Mouse (Mus musculus) thymus, adult 2 months (tissue): ENCODE measurements around the gene Cnn2. TPM values are rescaled to one million over a fixed set of nuclear protein-coding genes. Genes with fewer than 3 reads are reported as not detected.

ENCODE experiments used
- DNase-seq: peaks from one replicate; pipeline ENCODE4 v3.0.0; 2021
- H3K27ac ChIP-seq: fragments of 200-500 bp; 2 replicates; pipeline ENCODE4 v1.5.1; 2012; ENCODE audit warnings: low read length, control low read depth; ENCODE audit not compliant: control insufficient read depth, insufficient read depth
- H3K27me3 ChIP-seq: fragments of 200-500 bp; 2 replicates; pipeline ENCODE4 v1.6.1; 2012; ENCODE audit warnings: mild to moderate bottlenecking, low read length, moderate library complexity, mixed read lengths; ENCODE audit not compliant: control insufficient read depth, insufficient read depth
- H3K36me3 ChIP-seq: fragments of 200-500 bp; 2 replicates; pipeline ENCODE4 v1.6.1; 2012; ENCODE audit warnings: mild to moderate bottlenecking, low read length, moderate library complexity; ENCODE audit not compliant: control insufficient read depth, insufficient read depth
- H3K4me1 ChIP-seq: fragments of 200-500 bp; replicated peaks from 2 replicates; pipeline ENCODE4 v1.6.1; 2012; ENCODE audit warnings: low read length; ENCODE audit not compliant: control insufficient read depth, insufficient read depth
- H3K4me3 ChIP-seq: fragments of 200-500 bp; 2 replicates; pipeline ENCODE4 v1.5.1; 2012; ENCODE audit warnings: mild to moderate bottlenecking, low read length, control low read depth, moderate library complexity; ENCODE audit not compliant: control insufficient read depth, insufficient read depth
- CTCF ChIP-seq: fragments of 200-500 bp; IDR thresholded peaks from 2 replicates; pipeline ENCODE4 v1.5.1; 2012; ENCODE audit warnings: mild to moderate bottlenecking, control low read depth, low read length, moderate library complexity, borderline replicate concordance; ENCODE audit not compliant: control insufficient read depth, poor library complexity, insufficient read depth; ENCODE audit errors: extremely low read depth
- POLR2A ChIP-seq: fragments of 200-500 bp; IDR thresholded peaks from 2 replicates; pipeline ENCODE4 v1.6.1; 2012; ENCODE audit warnings: mild to moderate bottlenecking, low read length, control low read depth, moderate library complexity; ENCODE audit not compliant: control insufficient read depth, poor library complexity, insufficient read depth; ENCODE audit errors: extremely low read depth
- WGBS: fragments of 180-500 bp; shearing (Covaris S2); methylation state at CpG from one replicate; pipeline ENCODE4 v1.1.7; 2018; 5-methylcytosine and 5-hydroxymethylcytosine counted together
- polyA plus RNA-seq: library from polyadenylated mRNA; depleted of rRNA; stranded (reverse); fragments of >200 nt; gene quantifications from 2 replicates; pipeline ENCODE4 v1.2.3, GENCODE M21; 2012

The Cnn2 gene
- polyA plus RNA-seq, 1 experiment, result 245 TPM

DNA sequence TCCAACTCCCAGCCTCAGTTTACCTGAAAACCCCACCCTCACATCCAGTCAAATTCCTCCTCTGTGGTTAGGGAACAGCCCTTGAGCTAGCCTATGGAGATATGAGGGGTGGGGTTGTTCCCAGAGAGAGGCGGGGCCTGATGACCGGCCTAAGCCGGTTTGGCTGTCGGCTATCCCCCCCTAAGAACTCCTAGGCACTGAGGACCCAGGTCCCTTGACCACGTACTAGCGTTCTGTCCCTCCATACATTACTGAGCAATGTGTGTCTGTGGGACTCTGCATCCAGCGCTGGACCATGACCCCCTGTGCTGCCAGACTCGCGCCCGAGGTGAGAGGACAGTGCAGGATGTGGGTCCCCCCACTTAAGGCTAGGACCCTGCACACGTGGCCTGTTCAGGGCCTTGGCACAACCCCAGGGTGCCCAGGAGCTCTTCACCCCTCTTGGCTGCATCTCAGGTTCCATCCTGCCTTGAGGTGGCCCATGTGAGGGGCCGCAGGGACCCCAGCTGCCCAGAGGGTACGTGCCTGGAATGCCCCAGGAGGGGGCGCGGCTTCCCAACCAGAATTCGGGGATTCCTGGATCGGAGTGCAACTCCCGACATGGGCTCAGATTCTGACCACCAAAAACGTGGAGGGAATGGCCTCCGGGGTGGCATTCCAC, 31.2 kb downstream of the Cnn2 start:
- Histone ChIP-seq H3K36me3 (peaks cover 56% of the 10 kb centered on the region), H3K4me1 (peaks cover 66% of the 10 kb centered on the region), H3K27me3 (no peaks in the 10 kb centered on the region), H3K4me3 (peak overlapping the region; percentile 65; the same call in 1 of the 2 replicates), H3K27ac (peak overlapping the region; percentile 84)
- WGBS, result 91% methylated on average over 20 of the region's 20 CpGs
- DNase-seq, result peak; percentile 18
- TF ChIP-seq CTCF (no peak), POLR2A (no peak)

GRCm38 (mm10) chr10:80020191-80020590, 31.8 kb downstream of the Cnn2 start:
- Histone ChIP-seq H3K4me1 (peaks cover 70% of the 10 kb centered on the region), H3K27me3 (no peaks in the 10 kb centered on the region), H3K36me3 (peaks cover 62% of the 10 kb centered on the region), H3K27ac (0 out of 2 replicates have a peak overlapping the region, but pooled peaks have one; percentile 84), H3K4me3 (no peak overlapping the region)
- TF ChIP-seq POLR2A, result no peak
- DNase-seq, result no peak
- WGBS, result 81% methylated on average over 11 of the region's 11 CpGs

GRCm38 (mm10) chr10:80020603-80021319, 32.4 kb downstream of the Cnn2 start:
- Histone ChIP-seq H3K36me3 (peaks cover 67% of the 10 kb centered on the region), H3K4me3 (no peak overlapping the region), H3K27me3 (no peaks in the 10 kb centered on the region), H3K4me1 (peaks cover 70% of the 10 kb centered on the region), H3K27ac (peak overlapping the region; percentile 88)
- WGBS, result 88% methylated on average over 18 of the region's 18 CpGs
- TF ChIP-seq CTCF (0 out of 2 replicates have a peak, but pooled peaks have one; percentile 10), POLR2A (no peak)
- peak; percentile 24 for DNase-seq

DNA sequence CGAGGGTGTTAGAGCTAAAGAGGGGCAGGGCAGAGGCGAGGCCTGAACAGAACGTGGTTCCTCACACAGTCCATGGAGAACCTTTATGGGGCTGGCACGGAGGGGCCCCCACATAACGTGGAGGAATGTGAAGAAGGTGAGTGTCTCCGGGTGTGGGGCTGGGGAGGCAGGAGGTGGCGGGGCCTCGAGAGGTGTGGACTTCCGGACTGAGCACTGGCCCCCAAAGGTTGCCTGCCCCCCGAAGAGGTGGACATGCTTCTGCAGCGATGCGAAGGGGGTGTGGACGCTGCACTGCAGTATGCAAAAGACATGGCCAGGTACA, 32.9 kb downstream of the Cnn2 start:
- Histone ChIP-seq H3K27ac (peak overlapping the region; percentile 88), H3K4me3 (no peak overlapping the region), H3K4me1 (peaks cover 66% of the 10 kb centered on the region), H3K27me3 (no peaks in the 10 kb centered on the region), H3K36me3 (peaks cover 73% of the 10 kb centered on the region)
- no peak for TF ChIP-seq POLR2A
- TF ChIP-seq CTCF, result no peak
- DNase-seq, result peak; percentile 18
- 79% methylated on average over 13 of the region's 13 CpGs for WGBS

GRCm38 (mm10) chr10:80022164-80022563, 33.8 kb downstream of the Cnn2 start:
- H3K27me3 ChIP-seq, result no peaks in the 10 kb centered on the region
- H3K27ac ChIP-seq, result peak overlapping the region; percentile 88
- H3K36me3 ChIP-seq, result peaks cover 81% of the 10 kb centered on the region
- TF ChIP-seq CTCF (no peak), POLR2A (no peak)
- 6% methylated on average over 12 of the region's 12 CpGs for WGBS
- H3K4me1 ChIP-seq, result peaks cover 65% of the 10 kb centered on the region
- peak overlapping the region; percentile 5 for H3K4me3 ChIP-seq
- DNase-seq, result peak; percentile 55

DNA sequence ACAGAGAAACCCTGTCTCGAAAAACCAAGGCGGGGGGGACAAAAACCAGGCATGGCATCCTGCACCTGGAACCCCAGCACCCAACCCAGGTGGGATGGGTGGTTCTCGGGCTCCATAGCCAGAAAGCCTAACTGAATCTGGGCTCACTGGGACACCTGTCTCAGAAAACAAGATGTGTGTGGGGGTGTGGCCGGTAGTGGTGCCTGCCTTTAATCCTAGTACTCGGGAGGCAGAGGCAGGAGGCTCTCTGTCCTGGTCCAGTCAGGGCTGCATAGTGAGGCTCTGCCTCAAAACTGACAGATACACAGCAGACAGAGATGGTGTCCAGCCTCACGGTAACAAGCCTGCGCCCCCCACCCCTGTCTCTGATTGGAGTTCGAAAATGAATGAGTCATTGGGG, 34.4 kb downstream of the Cnn2 start:
- Histone ChIP-seq H3K27ac (peak overlapping the region; percentile 88), H3K36me3 (peaks cover 86% of the 10 kb centered on the region), H3K27me3 (no peaks in the 10 kb centered on the region), H3K4me1 (peaks cover 65% of the 10 kb centered on the region), H3K4me3 (no peak overlapping the region)
- 62% methylated on average over 8 of the region's 8 CpGs for WGBS
- DNase-seq, result peak; percentile 37
- TF ChIP-seq CTCF (no peak), POLR2A (no peak)
